Mouse (Mus musculus) CH12.LX (cell line): ENCODE measurements around the gene 4930562C15Rik. TPM values are rescaled to one million over a fixed set of nuclear protein-coding genes. Genes with fewer than 3 reads are reported as not detected.
A peak's percentile ranks its signal among the peaks of the same experiment; 100 is the strongest.

ENCODE experiments used
- DNase-seq: peaks from one replicate; pipeline ENCODE4 v3.0.0-alpha.2; 2013; ENCODE audit errors: extremely low read depth
- H3K27ac ChIP-seq: 2 replicates; pipeline ENCODE4 v1.5.1; 2012; ENCODE audit warnings: low read depth, mild to moderate bottlenecking, control low read depth, moderate library complexity; ENCODE audit not compliant: insufficient read depth
- H3K27me3 ChIP-seq: replicated peaks from 2 replicates; pipeline ENCODE3; 2012; ENCODE audit warnings: inconsistent platforms
- H3K36me3 ChIP-seq, 2 experiments: replicated peaks in 1 of 2; 2 replicates each; pipeline versions ENCODE3 to v1.6.1; 2012; ENCODE audit warnings: inconsistent platforms in 1 of 2, low read length in 1 of 2, mild to moderate bottlenecking in 1 of 2, mixed read lengths in 1 of 2, moderate library complexity in 1 of 2; ENCODE audit not compliant: control insufficient read depth in 1 of 2, insufficient read depth in 1 of 2
- H3K4me1 ChIP-seq, 2 experiments: 2 replicates each; pipeline ENCODE4 v1.6.1; 2012; ENCODE audit warnings: inconsistent platforms in 1 of 2, moderate library complexity in 1 of 2; ENCODE audit not compliant: insufficient read depth in 2 of 2, control insufficient read depth in 1 of 2
- H3K4me2 ChIP-seq: 2 replicates; pipeline ENCODE4 v1.6.1; 2012; ENCODE audit warnings: low read depth, mild to moderate bottlenecking, control low read depth; ENCODE audit not compliant: poor library complexity, insufficient read depth, severe bottlenecking
- H3K4me3 ChIP-seq, 3 experiments: fragments of 150-350 bp in 1 of 3; sonication (generic) in 1 of 3; replicated peaks in 1 of 3; 2 replicates each; pipeline versions ENCODE3 to v1.5.1; 2011 to 2012; ENCODE audit warnings: low read depth in 2 of 3, low read length in 2 of 3, mild to moderate bottlenecking in 2 of 3, moderate library complexity in 2 of 3, control low read depth in 1 of 3, improper control_type of control experiment in 1 of 3, inconsistent platforms in 1 of 3, mixed read lengths in 1 of 3; ENCODE audit not compliant: poor library complexity in 1 of 3
- H3K79me2 ChIP-seq: replicated peaks from 2 replicates; pipeline ENCODE4 v1.6.1; 2012; ENCODE audit warnings: mild to moderate bottlenecking, moderate library complexity; ENCODE audit not compliant: control insufficient read depth, poor library complexity, insufficient read depth, severe bottlenecking; ENCODE audit errors: extremely low read depth
- H3K9ac ChIP-seq: 2 replicates; pipeline ENCODE4 v1.6.1; 2012; ENCODE audit warnings: low read depth, mild to moderate bottlenecking, control low read depth, moderate library complexity; ENCODE audit not compliant: insufficient read depth
- H3K9me3 ChIP-seq: replicated peaks from 2 replicates; pipeline ENCODE3; 2012; ENCODE audit warnings: low read length, inconsistent platforms, mixed read lengths
- BHLHE40 ChIP-seq: IDR thresholded peaks from 2 replicates; pipeline ENCODE4 v1.6.1; 2011; ENCODE audit warnings: mild to moderate bottlenecking, low read depth, low read length, improper control_type of control experiment
- CHD1 ChIP-seq: IDR thresholded peaks from 2 replicates; pipeline ENCODE4 v1.6.1; 2012; ENCODE audit warnings: low read depth, low read length, improper control_type of control experiment, inconsistent platforms
- CHD2 ChIP-seq: IDR thresholded peaks from 2 replicates; pipeline ENCODE4 v1.6.1; 2011; ENCODE audit warnings: low read length, improper control_type of control experiment
- CTCF ChIP-seq, 2 experiments: IDR thresholded peaks in 1 of 2; conservative IDR thresholded peaks in 1 of 2; 2 replicates each; pipeline ENCODE4 v1.5.1; 2011 to 2012; ENCODE audit warnings: low read depth in 2 of 2, low read length in 2 of 2, improper control_type of control experiment in 1 of 2, inconsistent platforms in 1 of 2, mild to moderate bottlenecking in 1 of 2, moderate library complexity in 1 of 2
- ELF1 ChIP-seq: IDR thresholded peaks from 2 replicates; pipeline ENCODE4 v1.6.1; 2014; ENCODE audit warnings: low read depth, mild to moderate bottlenecking, inconsistent platforms, low read length, improper control_type of control experiment
- EP300 ChIP-seq: IDR thresholded peaks from 2 replicates; pipeline ENCODE4 v1.6.1; 2011; ENCODE audit warnings: low read length, improper control_type of control experiment
- ETS1 ChIP-seq: conservative IDR thresholded peaks from 2 replicates; pipeline ENCODE4 v1.6.1; 2012; ENCODE audit warnings: low read depth, mild to moderate bottlenecking, inconsistent platforms, low read length, improper control_type of control experiment, moderate library complexity
- IRF4 ChIP-seq: IDR thresholded peaks from 2 replicates; pipeline ENCODE4 v1.6.1; 2014; ENCODE audit warnings: low read depth, mild to moderate bottlenecking, inconsistent platforms, low read length, improper control_type of control experiment
- KAT2A ChIP-seq: IDR thresholded peaks from 2 replicates; pipeline ENCODE4 v1.6.1; 2012; ENCODE audit warnings: low read length, improper control_type of control experiment, inconsistent platforms; ENCODE audit not compliant: insufficient replicate concordance
- MAZ ChIP-seq: IDR thresholded peaks from 2 replicates; pipeline ENCODE4 v1.6.1; 2012; ENCODE audit warnings: low read depth, mild to moderate bottlenecking, inconsistent platforms, low read length, improper control_type of control experiment, moderate library complexity
- MEF2A ChIP-seq: IDR thresholded peaks from 2 replicates; pipeline ENCODE4 v1.6.1; 2014; ENCODE audit warnings: low read depth, mild to moderate bottlenecking, inconsistent platforms, low read length, improper control_type of control experiment, borderline replicate concordance
- MXI1 ChIP-seq: IDR thresholded peaks from 2 replicates; pipeline ENCODE4 v1.6.1; 2011; ENCODE audit warnings: mild to moderate bottlenecking, low read depth, low read length, improper control_type of control experiment
- MYC ChIP-seq: IDR thresholded peaks from 2 replicates; pipeline ENCODE4 v1.6.1; 2011; ENCODE audit warnings: low read depth, mild to moderate bottlenecking, improper control_type of control experiment, low read length
- NRF1 ChIP-seq: IDR thresholded peaks from 2 replicates; pipeline ENCODE4 v1.6.1; 2014; ENCODE audit warnings: low read depth, mild to moderate bottlenecking, inconsistent platforms, low read length, improper control_type of control experiment, moderate library complexity
- POLR2A ChIP-seq: IDR thresholded peaks from 2 replicates; pipeline ENCODE4 v1.6.1; 2011; ENCODE audit warnings: low read depth, mild to moderate bottlenecking, improper control_type of control experiment, low read length
- POLR2AphosphoS2 ChIP-seq: IDR thresholded peaks from 2 replicates; pipeline ENCODE4 v1.6.1; 2011; ENCODE audit warnings: low read depth, low read length, improper control_type of control experiment
- RCOR1 ChIP-seq: conservative IDR thresholded peaks from 2 replicates; pipeline ENCODE4 v1.6.1; 2012; ENCODE audit warnings: low read depth, mild to moderate bottlenecking, inconsistent platforms, low read length, improper control_type of control experiment
- SIN3A ChIP-seq: IDR thresholded peaks from 2 replicates; pipeline ENCODE4 v1.6.1; 2012; ENCODE audit warnings: low read length, improper control_type of control experiment, inconsistent platforms
- TBP ChIP-seq: conservative IDR thresholded peaks from 2 replicates; pipeline ENCODE4 v1.6.1; 2011; ENCODE audit warnings: low read depth, low read length, improper control_type of control experiment
- TCF12 ChIP-seq: IDR thresholded peaks from 2 replicates; pipeline ENCODE4 v1.6.1; 2014; ENCODE audit warnings: low read depth, mild to moderate bottlenecking, inconsistent platforms, low read length, improper control_type of control experiment
- USF1 ChIP-seq: IDR thresholded peaks from 2 replicates; pipeline ENCODE4 v1.6.1; 2014; ENCODE audit warnings: low read depth, mild to moderate bottlenecking, inconsistent platforms, low read length, improper control_type of control experiment
- USF2 ChIP-seq: conservative IDR thresholded peaks from 2 replicates; pipeline ENCODE4 v1.6.1; 2011; ENCODE audit warnings: low read depth, low read length, improper control_type of control experiment
- ZMIZ1 ChIP-seq: IDR thresholded peaks from 2 replicates; pipeline ENCODE4 v1.6.1; 2012; ENCODE audit warnings: low read depth, mild to moderate bottlenecking, inconsistent platforms, low read length, improper control_type of control experiment
- ZNF384 ChIP-seq: IDR thresholded peaks from 2 replicates; pipeline ENCODE4 v1.6.1; 2012; ENCODE audit warnings: low read depth, low read length, improper control_type of control experiment, inconsistent platforms
- dilution Hi-C: fragments of 300-500 bp; cut with MboI; formaldehyde crosslinking; loops from 2 replicates; pipeline ENCODE4 v1.14.3; 2020; ENCODE audit warnings: low sequenced_read_pairs; ENCODE audit not compliant: extremely low pct_unique_long_range_greater_than_20kb, extremely low pct_ligation_motif_present
- in situ Hi-C: fragments of 300-500 bp; cut with MboI; formaldehyde crosslinking; loops from 3 replicates; pipeline ENCODE4 v1.14.3; 2019; ENCODE audit warnings: low sequenced_read_pairs, low pct_ligation_motif_present, low pct_unique_long_range_greater_than_20kb, mixed read lengths
- polyA plus RNA-seq: library from polyadenylated mRNA; unstranded; fragments of >175 nt; gene quantifications from 2 replicates; pipeline ENCODE4 v1.2.1, GENCODE M21; 2012; ENCODE audit warnings: low read depth; ENCODE audit not compliant: insufficient read length
- total RNA-seq, 2 experiments: library from RNA; depleted of rRNA; stranded (reverse); fragments of 300-350 nt in 1 of 2; fragments of >200 nt in 1 of 2; gene quantifications; 2 replicates each; pipeline ENCODE4 v1.2.3; 2012 to 2014

4930562C15Rik gene
- total and polyA plus RNA-seq, 3 experiments = 0.13 to 0.80 (median 0.20) TPM

DNA sequence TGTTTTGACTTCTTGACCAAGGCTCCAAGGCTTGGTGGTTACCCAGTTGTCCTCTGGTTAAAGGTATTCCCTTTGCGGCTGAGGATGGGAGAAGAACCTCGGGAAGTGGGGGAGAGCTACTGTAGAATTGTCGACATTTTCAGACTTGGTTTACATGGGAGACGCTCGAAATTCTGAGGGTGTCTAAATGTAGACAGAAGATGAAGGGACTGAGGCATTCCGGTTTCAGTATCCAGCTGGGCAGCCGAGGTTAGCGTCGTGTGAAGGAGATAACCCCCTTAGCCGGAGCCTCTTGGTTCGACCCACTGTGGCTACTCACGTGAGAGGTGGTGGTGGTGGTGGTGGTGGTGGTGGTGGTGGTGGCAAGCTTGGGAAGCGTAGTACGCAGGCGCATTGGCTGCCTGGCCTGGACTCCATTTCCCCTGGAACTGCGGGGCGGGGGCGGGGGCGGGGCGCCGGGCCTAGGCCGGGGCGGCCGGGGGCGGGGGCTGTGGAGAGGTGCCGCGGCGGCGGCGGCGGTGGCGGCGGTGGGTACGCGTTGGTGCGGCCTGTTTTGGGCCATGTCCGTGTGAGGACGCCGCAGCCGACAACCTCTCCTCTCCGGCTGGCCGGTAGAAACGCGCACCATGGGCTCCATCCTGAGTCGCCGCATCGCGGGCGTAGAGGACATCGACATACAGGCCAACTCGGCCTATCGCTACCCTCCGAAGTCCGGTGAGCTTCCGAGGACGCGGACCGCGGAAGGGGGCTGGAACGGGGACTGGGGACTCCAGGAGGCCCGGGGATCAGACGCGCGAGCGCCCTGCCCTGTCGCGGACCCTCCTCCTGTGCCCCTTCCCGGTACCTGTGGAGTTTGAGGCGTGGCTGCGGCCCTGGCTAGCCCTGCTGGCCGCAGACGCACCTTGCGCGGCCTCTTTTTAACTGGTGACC is 50.8 kb downstream of the 4930562C15Rik start, which contains the start of gene Mgrn1 (continued):
- TF ChIP-seq BHLHE40 = peak; percentile 98
- TF ChIP-seq CHD2 = no peak
- no peak for TF ChIP-seq TBP
- TF ChIP-seq IRF4 = 0 out of 2 replicates have a peak, but pooled peaks have one; percentile 22
- no peak for TF ChIP-seq USF2
- TF ChIP-seq MXI1 = peak; percentile 80
- peak; percentile 52 for TF ChIP-seq SIN3A
- peak; percentile 50; the same call in 1 of the 2 replicates for TF ChIP-seq TCF12
- 0 out of 2 replicates have a peak, but pooled peaks have one; percentile 51 for TF ChIP-seq RCOR1
- no peak for TF ChIP-seq EP300
- no peak; the same call in 1 of the 2 replicates for TF ChIP-seq USF1
- peak; percentile 47 for TF ChIP-seq ETS1
- no peak for TF ChIP-seq MYC
- no peak for TF ChIP-seq ZNF384
- TF ChIP-seq POLR2AphosphoS2 = 0 out of 2 replicates have a peak, but pooled peaks have one; percentile 39
- TF ChIP-seq CTCF (conservative IDR thresholded peaks at IDR 0.05 in 1 of 2, IDR thresholded peaks at IDR 0.05 in 1 of 2; ENCODE audit: low read depth in 2 of 2, low read length in 2 of 2) = no peak
- TF ChIP-seq ZMIZ1 = no peak
- TF ChIP-seq ELF1 = peak; percentile 11; the same call in 1 of the 2 replicates
- peak; percentile 59; the same call in 1 of the 2 replicates for TF ChIP-seq POLR2A
- peak; percentile 22; the same call in 1 of the 2 replicates for TF ChIP-seq MEF2A

DNA sequence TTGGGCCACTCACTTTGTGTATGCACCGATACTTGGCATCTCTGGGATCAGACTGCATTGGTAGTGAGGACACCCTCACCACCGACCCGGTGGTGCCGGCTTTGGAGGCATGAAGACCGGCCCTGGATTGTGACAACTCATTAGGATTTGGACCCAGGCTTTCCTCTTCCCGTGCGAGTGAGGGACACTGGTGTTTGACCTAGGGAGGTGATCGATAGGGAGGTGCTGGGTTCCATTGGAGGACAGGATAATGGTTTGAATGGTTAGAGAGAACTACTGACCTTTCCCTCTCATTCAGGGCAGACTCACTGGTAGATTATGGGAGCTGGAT is 51.4 kb downstream of the 4930562C15Rik start:
- dilution Hi-C loops = no loop called here
- in situ Hi-C loops = no loop called here

More for the DNA sequence above, 51.4 kb downstream of the 4930562C15Rik start:
- Histone ChIP-seq H3K27me3 (no peaks in the 10 kb centered on the region), H3K4me2 (peak overlapping the region; percentile 44), H3K9ac (peak overlapping the region; percentile 76), H3K36me3 (no peaks in the 10 kb centered on the region), H3K4me1 (peaks cover 9 to 32% of the 10 kb centered on the region in 2 experiments), H3K79me2 (peaks cover 2% of the 10 kb centered on the region; the same call in 1 of the 2 replicates), H3K4me3 (peak overlapping the region; percentile 64 to 81 (median 79)), H3K9me3 (no peaks in the 10 kb centered on the region), H3K27ac (no peak overlapping the region)
- DNase-seq = no peak
- no peak for TF ChIP-seq EP300
- TF ChIP-seq CTCF (conservative IDR thresholded peaks at IDR 0.05 in 1 of 2, IDR thresholded peaks at IDR 0.05 in 1 of 2; ENCODE audit: low read depth in 2 of 2, low read length in 2 of 2) = no peak
- TF ChIP-seq CHD1 = no peak
- TF ChIP-seq CHD2 = no peak
- no peak for TF ChIP-seq MAZ
- no peak for TF ChIP-seq IRF4
- no peak for TF ChIP-seq ELF1
- no peak for TF ChIP-seq MEF2A
- no peak for TF ChIP-seq ZMIZ1
- TF ChIP-seq NRF1 = no peak
- TF ChIP-seq POLR2A = no peak
- no peak for TF ChIP-seq KAT2A
